Mouse (Mus musculus) thymus, postnatal 14 days (tissue): Measurements from ENCODE around the gene Aspg.

Experiments
- DNase-seq: peaks from one replicate; pipeline ENCODE4 v3.0.0; 2021

Gene Aspg

DNA sequence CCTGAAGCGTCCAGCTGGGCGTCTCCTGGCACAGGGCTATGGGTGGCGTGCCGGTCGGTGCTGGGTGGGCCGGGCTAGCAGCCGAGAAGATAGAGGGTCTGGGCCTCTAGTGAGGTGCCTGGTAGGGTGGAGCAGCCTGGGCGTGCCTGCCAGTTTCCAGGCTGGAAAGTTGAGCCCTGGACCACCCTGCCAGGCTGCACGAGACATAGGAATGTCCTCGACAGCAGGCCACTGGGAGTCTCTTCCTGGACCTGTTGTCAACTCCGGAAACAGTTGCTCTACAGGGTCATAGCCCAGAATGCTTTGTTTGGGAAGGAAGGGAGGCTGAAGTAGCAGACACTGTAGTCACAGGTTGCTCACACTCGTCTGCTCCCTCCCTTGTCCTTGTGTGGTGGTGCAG is 47.1 kb downstream of the Aspg start:
- no peak for DNase-seq

DNA sequence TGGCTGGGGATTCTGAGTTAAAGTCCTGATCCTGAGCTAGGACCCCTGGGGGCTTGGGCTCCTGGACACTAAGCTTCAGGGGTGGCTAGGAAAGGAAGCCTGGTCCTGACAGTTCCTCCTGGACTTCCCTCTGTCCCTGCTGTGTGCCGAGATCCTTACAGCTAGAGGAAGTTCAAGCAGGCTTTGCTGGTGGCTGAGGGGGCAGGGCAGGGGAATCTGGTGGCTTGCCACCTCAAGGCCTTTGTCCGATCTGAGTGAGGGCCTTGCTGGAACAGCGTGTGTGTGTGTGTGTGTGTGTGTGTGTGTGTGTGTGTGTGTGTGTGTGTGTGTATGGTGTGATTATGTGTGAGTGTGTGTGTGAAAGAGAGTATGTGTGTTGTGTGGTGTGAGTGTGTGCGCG is 48.0 kb downstream of the Aspg start:
- DNase-seq = no peak

- no peak for DNase-seq
These were observed 49.0 kb downstream of the Aspg start for GRCm38 (mm10) chr12:112155218-112156051.

GRCm38 (mm10) chr12:112156804-112157203 is 50.3 kb downstream of the Aspg start:
- no peak for DNase-seq

DNA sequence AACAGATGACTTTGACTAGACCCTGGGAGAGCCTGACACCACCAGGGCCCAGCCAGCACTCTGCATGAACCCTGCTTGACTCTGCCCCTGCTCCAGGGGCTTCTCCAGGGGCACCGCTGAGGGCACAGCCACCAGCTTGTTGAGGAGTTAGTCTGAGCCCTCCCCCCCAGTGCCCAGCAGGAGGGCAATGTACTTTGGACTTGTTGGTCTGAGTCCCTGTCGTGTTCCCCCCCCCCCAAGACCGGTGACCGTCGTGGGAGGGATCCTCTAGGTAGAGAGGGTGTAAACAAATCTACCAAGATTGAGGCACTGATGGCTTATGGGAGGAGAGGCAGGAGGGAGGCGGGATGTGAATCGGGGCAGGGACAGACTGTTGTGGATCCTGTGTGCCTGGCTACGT is 51.8 kb downstream of the Aspg start:
- no peak for DNase-seq

DNA sequence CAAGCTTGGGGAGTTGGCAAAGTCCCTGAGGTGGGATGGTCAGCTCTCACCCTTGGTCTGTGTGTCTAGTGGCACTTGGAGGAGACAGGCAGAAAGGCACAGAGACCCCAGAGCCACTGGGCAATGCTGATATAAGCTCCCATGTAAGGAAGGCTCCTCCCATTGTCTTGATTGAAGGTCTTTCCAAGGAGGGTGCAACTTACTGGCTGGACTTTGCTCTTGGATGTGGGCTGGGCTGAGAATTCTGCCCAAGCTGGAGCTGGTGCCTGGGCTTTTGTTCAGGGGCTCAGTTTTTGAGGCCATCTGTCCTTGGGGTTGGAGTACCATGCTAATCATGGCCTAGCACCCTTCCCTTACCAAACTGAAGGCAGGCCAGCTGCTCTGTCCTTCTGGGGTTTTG is 52.3 kb downstream of the Aspg start:
- DNase-seq = no peak

- DNase-seq = no peak
These were observed 57.7 kb downstream of the Aspg start for GRCm38 (mm10) chr12:112163981-112164839.

- no peak for DNase-seq
These were observed 58.4 kb downstream of the Aspg start for GRCm38 (mm10) chr12:112164840-112165219.

DNA sequence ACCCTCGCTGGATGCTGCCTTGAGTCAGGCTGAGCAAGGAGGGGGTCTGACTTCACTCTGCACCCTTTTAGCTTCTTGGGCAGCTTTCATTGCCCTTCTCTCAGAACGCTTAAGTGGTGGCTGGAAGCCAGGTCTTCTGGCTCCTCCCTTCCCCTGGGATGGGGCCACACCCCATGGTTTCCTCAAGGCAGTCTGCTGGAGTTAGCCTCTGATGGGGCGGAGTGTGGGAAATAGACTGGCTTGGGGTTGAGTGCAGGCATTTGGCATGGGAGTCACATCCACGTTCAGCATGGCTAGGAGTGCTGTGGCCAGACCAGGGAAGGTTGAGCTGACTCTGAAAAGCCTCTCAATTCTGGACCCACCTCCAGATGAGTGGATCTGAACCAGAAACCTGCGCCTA is 62.8 kb downstream of the Aspg start:
- DNase-seq = no peak

DNA sequence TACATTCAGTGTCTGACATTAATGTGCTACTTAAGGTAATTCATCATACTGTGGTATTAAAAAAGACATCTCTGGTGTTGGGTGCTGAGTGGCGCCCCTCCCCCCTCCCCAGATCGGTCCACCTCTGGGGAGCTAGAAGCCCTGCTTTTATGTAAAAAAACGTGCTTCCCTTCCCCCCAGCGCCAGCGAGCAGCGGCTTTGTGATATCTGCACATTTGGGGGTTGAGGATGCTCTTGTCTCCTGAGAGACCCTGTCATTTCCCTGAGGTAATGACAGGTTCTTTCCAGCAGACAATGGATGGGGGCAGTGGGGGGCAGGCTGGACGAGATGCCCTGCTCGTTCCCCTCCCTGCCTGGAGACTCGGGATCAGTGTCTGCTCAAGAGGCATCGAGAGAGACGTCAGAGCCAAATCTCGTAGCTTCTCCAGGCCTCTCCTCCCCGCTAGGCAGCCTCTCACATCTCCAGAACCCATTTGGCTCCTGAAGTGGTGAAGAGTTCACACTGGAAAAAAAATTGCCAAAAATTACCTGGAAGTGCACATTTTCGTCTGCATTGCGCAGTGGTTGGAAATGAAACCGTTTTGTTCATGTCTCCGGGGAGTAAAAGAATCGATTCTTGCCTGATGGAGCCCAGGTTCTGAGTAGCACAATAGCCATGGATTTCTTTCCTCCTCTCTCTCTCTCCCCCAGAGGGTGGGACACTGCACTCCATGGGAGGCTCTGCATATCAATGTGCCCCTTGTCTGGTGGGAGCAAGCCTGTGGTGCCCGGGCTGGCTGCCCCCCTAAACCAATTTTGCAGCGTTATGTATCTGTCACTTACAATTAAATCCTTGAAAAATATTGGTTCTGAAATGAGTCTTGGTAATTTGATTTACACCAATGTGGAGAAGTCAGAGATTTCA is 64.4 kb downstream of the Aspg start:
- no peak for DNase-seq

DNA sequence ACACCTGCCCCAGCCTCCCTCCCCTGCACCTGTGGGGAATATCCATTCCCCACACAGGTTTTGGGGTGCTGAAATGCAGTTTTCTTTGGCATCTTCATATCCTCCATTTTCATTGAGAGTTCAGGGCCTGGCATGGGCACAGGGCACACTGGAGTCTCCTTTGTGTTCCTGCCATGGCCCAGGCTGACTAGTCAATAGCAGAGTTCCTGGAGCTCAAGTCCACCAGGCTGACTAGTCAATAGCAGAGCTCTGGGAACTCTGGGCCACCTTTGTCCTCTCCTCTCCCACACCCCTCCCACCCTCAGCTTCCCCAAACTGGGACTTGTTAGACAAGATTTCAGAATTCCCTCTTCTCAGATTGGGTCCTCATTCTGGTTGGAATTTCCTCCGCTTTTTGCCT is 65.2 kb downstream of the Aspg start:
- no peak for DNase-seq

GRCm38 (mm10) chr12:112172214-112172613 is 65.7 kb downstream of the Aspg start:
- DNase-seq = no peak
